Mouse (Mus musculus) heart, embryonic 15.5 days (tissue): ENCODE results near the gene F12. TPM values are rescaled to one million over a fixed set of nuclear protein-coding genes. Genes with fewer than 3 reads are reported as not detected.
A peak's percentile ranks its signal among the peaks of the same experiment; 100 is the strongest.

Source experiments
- ATAC-seq: fragments of 200-750 bp; cut with Nextera tagmentation; replicated peaks from 2 replicates; pipeline ENCODE4 v1.8.0; 2017; ENCODE audit warnings: low read depth, moderate TSS enrichment; ENCODE audit not compliant: insufficient number of reproducible peaks, insufficient read depth, low FRiP score
- H3K27ac ChIP-seq: fragments of 300-500 bp; sonication (generic); 2 replicates; pipeline ENCODE4 v1.5.1; 2015; ENCODE audit warnings: mild to moderate bottlenecking, inconsistent platforms
- H3K27me3 ChIP-seq: fragments of 300-500 bp; sonication (generic); 2 replicates; pipeline ENCODE4 v1.6.1; 2015; ENCODE audit warnings: inconsistent platforms
- H3K36me3 ChIP-seq: fragments of 300-500 bp; sonication (generic); 2 replicates; pipeline ENCODE4 v1.6.1; 2015; ENCODE audit warnings: mild to moderate bottlenecking, inconsistent platforms
- H3K4me1 ChIP-seq: fragments of 300-500 bp; sonication (generic); replicated peaks from 2 replicates; pipeline ENCODE4 v1.6.1; 2015; ENCODE audit warnings: inconsistent platforms
- H3K4me2 ChIP-seq: fragments of 300-500 bp; sonication (generic); 2 replicates; pipeline ENCODE4 v1.6.1; 2015; ENCODE audit warnings: inconsistent platforms, mild to moderate bottlenecking, moderate library complexity
- H3K4me3 ChIP-seq: fragments of 300-500 bp; sonication (generic); 2 replicates; pipeline ENCODE4 v1.5.1; 2015; ENCODE audit warnings: mild to moderate bottlenecking, inconsistent platforms
- H3K9ac ChIP-seq: fragments of 300-500 bp; sonication (generic); 2 replicates; pipeline ENCODE4 v1.6.1; 2015; ENCODE audit warnings: mild to moderate bottlenecking, inconsistent platforms
- H3K9me3 ChIP-seq: fragments of 300-500 bp; sonication (generic); replicated peaks from 2 replicates; pipeline ENCODE4 v1.6.1; 2016; ENCODE audit warnings: inconsistent platforms
- WGBS: fragments of 180-500 bp; shearing (Covaris S2); methylation state at CpG from one replicate; pipeline ENCODE4 v1.1.7; 2015; ENCODE audit warnings: mixed read lengths; 5-methylcytosine and 5-hydroxymethylcytosine counted together
- polyA plus RNA-seq: library from polyadenylated mRNA; unstranded; fragments of >200 nt; fragmentation: Nextera tagmentation; extraction: Ambion mirVana; gene quantifications from 2 replicates; pipeline ENCODE4 v1.2.1, GENCODE M21; 2015

Gene F12
- polyA plus RNA-seq, 1 experiment from 2014 or later: 0.10 TPM

DNA sequence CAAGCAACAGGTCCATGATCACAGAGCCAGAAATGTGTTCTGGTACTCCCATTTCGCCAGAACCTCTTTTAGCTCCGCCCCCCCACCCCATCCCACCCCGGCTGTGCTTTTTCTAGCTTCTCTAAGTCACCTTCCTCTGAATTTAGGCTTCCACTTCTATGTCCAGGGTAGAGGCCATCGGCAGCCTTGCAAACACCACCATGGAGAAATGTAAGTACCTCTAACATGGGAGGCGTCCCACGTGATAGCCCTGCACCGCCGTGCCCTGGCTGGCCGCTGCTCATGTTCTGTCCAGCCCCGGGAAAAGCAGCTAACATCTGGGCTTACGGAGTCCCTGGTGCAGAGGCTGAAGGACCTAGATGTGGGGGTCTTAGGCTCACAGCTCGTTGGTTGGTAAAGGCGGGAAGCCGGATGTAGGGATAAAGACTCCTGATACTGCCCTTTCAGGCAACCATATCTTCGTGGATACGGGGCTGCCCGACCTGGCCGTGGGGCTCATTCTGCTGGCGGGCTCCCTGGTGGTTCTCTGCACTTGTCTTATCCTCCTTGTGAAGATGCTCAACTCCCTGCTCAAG, 18.0 kb downstream of the F12 start:
- no peak overlapping the region for H3K27ac ChIP-seq
- no peak for ATAC-seq
- 79% methylated on average over 19 of the region's 19 CpGs for WGBS
- H3K9ac ChIP-seq: no peak overlapping the region
- H3K4me2 ChIP-seq: no peak overlapping the region
- no peak overlapping the region for H3K4me3 ChIP-seq
- H3K4me1 ChIP-seq: peaks cover 7% of the 10 kb centered on the region; the same call in 1 of the 2 replicates
- peaks cover 82% of the 10 kb centered on the region for H3K27me3 ChIP-seq
- H3K9me3 ChIP-seq: no peaks in the 10 kb centered on the region
- no peaks in the 10 kb centered on the region for H3K36me3 ChIP-seq

DNA sequence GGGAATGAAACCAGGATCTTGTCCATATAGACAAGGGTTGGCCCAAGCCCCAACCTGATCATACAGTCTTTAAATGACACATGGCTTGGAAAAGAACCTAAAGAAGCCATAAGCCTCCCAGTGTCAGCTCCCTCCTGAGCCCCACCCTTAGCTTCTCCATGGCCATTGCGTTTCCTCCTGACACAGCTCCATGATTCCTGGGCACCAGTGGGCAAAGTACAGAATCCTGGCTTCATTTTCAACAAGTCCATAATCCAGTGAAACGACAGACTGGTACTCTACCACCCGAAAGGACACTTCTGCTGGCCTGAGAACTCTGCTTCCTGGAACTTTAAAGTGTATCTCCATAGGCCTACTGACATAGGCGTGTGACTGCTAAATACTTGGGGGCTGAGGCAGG, 19.3 kb downstream of the F12 start:
- 71% methylated on average over 4 of the region's 4 CpGs for WGBS
- H3K4me2 ChIP-seq: no peak overlapping the region
- H3K27me3 ChIP-seq: peaks cover 81% of the 10 kb centered on the region
- H3K4me1 ChIP-seq: peaks cover 7% of the 10 kb centered on the region; the same call in 1 of the 2 replicates
- H3K9me3 ChIP-seq: no peaks in the 10 kb centered on the region
- H3K27ac ChIP-seq: no peak overlapping the region
- H3K4me3 ChIP-seq: no peak overlapping the region
- ATAC-seq: no peak
- H3K9ac ChIP-seq: no peak overlapping the region
- H3K36me3 ChIP-seq: no peaks in the 10 kb centered on the region

DNA sequence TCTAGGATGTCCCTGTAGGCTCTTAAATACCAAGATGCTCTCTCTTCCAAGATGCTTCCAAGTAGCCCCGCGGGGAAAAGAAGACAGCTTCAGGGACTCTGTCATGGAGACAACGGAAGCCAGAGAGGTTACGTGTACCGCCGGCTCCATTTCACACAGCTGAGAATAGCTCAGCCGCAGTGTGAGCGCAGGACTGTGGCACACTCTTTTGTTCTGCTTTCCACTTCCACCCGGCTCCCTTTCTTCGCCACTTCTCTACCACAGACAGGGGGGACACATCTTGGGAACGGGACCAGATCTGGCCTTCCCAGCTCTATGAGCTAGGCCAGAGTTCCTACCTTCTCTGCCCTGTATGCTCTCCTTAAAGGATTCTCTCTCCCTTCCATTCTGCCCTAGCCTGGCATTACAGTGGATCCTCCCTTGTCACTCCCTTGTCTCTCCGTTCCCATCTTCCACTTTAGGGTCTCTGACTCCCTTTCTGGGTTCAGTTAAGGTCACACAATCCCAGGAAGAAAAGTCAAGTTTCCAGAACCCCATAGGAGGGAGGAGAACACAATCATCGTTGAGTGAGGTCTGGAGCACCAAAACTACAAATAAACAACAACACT, 20.7 kb downstream of the F12 start:
- peak overlapping the region; percentile 32; the same call in 1 of the 2 replicates for H3K4me2 ChIP-seq
- H3K9me3 ChIP-seq: no peaks in the 10 kb centered on the region
- ATAC-seq: no peak
- peaks cover 85% of the 10 kb centered on the region for H3K27me3 ChIP-seq
- H3K36me3 ChIP-seq: no peaks in the 10 kb centered on the region
- H3K4me1 ChIP-seq: peaks cover 7% of the 10 kb centered on the region; the same call in 1 of the 2 replicates
- WGBS: 56% methylated on average over 13 of the region's 13 CpGs
- H3K9ac ChIP-seq: no peak overlapping the region
- H3K27ac ChIP-seq: no peak overlapping the region
- H3K4me3 ChIP-seq: no peak overlapping the region

- Histone ChIP-seq H3K4me1 (peaks cover 7% of the 10 kb centered on the region; the same call in 1 of the 2 replicates), H3K27me3 (peaks cover 90% of the 10 kb centered on the region), H3K9me3 (no peaks in the 10 kb centered on the region), H3K9ac (no peak overlapping the region), H3K27ac (no peak overlapping the region), H3K36me3 (no peaks in the 10 kb centered on the region), H3K4me3 (no peak overlapping the region), H3K4me2 (peak overlapping the region; percentile 32; the same call in 1 of the 2 replicates)
- ATAC-seq: peak; percentile 67
- WGBS: 12% methylated on average over 11 of the region's 11 CpGs
Measured at GRCm38 (mm10) chr13:55404853-55405782, 21.5 kb downstream of the F12 start.

- WGBS: 62% methylated on average over 15 of the region's 15 CpGs
- no peak overlapping the region for H3K9ac ChIP-seq
- peaks cover 7% of the 10 kb centered on the region; the same call in 1 of the 2 replicates for H3K4me1 ChIP-seq
- no peaks in the 10 kb centered on the region for H3K36me3 ChIP-seq
- ATAC-seq: no peak
- H3K27ac ChIP-seq: no peak overlapping the region
- H3K4me2 ChIP-seq: no peak overlapping the region
- H3K27me3 ChIP-seq: peaks cover 90% of the 10 kb centered on the region
- H3K4me3 ChIP-seq: no peak overlapping the region
- no peaks in the 10 kb centered on the region for H3K9me3 ChIP-seq
Measured at GRCm38 (mm10) chr13:55403935-55404852, 22.4 kb downstream of the F12 start.

DNA sequence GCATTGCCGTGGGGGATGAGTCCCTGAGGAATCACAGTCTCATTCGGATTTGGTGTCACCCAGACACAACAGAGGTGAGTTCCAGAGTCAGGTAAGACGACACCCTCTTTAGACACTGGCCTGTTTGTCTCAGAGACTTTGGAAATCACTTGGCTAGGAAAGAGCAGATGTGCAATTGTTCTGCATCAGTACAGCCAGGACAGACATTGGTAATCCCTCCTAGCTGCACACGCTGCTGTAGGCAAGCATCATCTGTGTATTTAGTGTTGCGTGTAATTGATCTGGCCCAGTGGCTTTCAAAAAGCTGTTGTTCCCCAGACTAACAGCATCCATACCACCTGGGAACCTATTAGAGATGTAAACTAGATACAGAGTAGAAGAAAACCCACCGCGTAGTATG, 23.3 kb downstream of the F12 start:
- Histone ChIP-seq H3K4me1 (peaks cover 7% of the 10 kb centered on the region; the same call in 1 of the 2 replicates), H3K27me3 (peaks cover 89% of the 10 kb centered on the region)

DNA sequence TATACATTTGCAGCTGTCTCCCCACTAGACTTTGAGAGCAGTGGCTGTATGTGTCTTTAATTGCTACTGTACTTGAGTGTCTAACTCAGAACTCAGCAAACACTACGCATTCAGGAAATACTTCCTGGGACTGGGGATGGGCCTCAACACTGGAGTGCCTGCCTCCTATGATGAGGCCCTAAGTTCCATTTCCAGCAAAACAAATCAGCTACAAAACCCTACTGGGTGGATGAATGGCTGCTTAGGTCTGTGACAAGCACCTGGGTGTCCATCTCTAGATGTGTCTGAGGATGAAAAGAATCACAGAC, 26.6 kb downstream of the F12 start:
- Histone ChIP-seq H3K4me2 (no peak overlapping the region), H3K4me3 (no peak overlapping the region), H3K9me3 (no peaks in the 10 kb centered on the region), H3K27ac (no peak overlapping the region), H3K36me3 (no peaks in the 10 kb centered on the region), H3K4me1 (no peaks in the 10 kb centered on the region), H3K27me3 (peaks cover 63% of the 10 kb centered on the region), H3K9ac (no peak overlapping the region)
- 71% methylated on average over 1 of the region's 1 CpGs for WGBS
- no peak for ATAC-seq

More for the DNA sequence above, 23.3 kb downstream of the F12 start:
- no peak overlapping the region for H3K9ac ChIP-seq
- no peak overlapping the region for H3K27ac ChIP-seq
- H3K36me3 ChIP-seq: no peaks in the 10 kb centered on the region
- ATAC-seq: no peak
- H3K9me3 ChIP-seq: no peaks in the 10 kb centered on the region
- H3K4me2 ChIP-seq: no peak overlapping the region
- 75% methylated on average over 7 of the region's 7 CpGs for WGBS
- H3K4me3 ChIP-seq: no peak overlapping the region

- Histone ChIP-seq H3K27ac (no peak overlapping the region), H3K4me1 (no peaks in the 10 kb centered on the region), H3K9me3 (no peaks in the 10 kb centered on the region), H3K9ac (no peak overlapping the region), H3K27me3 (peaks cover 63% of the 10 kb centered on the region), H3K4me3 (no peak overlapping the region), H3K36me3 (no peaks in the 10 kb centered on the region), H3K4me2 (no peak overlapping the region)
- 55% methylated on average over 5 of the region's 5 CpGs for WGBS
- ATAC-seq: no peak
Measured at GRCm38 (mm10) chr13:55399300-55400038, 27.1 kb downstream of the F12 start.

DNA sequence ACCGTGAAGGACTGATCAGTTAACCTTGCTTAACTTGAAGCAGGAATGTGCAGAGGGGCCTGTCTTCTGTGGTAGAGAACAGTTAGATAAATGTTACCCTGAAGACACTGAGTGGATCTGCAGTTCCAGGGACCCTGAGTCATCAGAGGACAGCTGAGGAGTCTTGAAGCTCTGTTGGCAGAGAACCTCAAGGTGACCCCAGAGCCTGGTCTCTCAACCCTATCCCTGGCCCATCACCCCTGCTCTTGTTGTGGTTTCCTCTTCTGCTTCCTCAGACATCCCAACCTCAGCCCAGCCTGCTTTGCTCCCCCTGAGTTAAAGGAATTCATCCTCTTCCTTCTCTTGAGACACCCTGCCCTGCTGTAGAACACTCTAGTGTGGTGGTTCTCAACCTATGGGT, 28.5 kb downstream of the F12 start, which contains the start of gene Slc34a1:
Gene Slc34a1, plus strand, starts transcription at position 100 of the 400 bp plus-strand sequence.
- Histone ChIP-seq H3K9me3 (no peaks in the 10 kb centered on the region), H3K4me1 (no peaks in the 10 kb centered on the region), H3K4me2 (no peak within 1 kb of the TSS), H3K27ac (no peak within 1 kb of the TSS), H3K4me3 (no peak within 1 kb of the TSS), H3K36me3 (no peaks in the 10 kb centered on the region), H3K27me3 (peaks cover 49% of the 10 kb centered on the region), H3K9ac (no peak within 1 kb of the TSS)
- no peak for ATAC-seq
- WGBS: 66% methylated on average over 1 of the region's 1 CpGs

DNA sequence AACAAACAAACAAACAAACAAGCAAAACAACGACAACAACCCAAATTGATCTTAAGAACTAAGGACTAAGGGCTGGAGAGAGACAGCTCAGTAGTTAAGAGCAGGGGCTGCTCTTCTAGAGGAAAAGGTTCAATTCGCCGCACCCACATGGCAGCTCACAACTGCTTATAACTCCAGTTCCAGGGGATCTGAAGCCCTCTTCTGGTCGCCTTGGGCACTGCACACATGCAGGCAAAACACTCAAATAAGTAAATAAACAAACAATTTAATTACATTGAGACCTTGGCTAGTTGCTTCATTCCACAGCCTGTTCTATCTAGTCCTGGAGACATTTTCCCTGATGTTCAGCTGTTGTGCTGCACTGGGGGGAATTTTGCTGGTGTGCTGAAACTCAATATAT, 33.7 kb downstream of the F12 start:
- no peak for ATAC-seq
- H3K4me3 ChIP-seq: no peak overlapping the region
- no peak overlapping the region for H3K9ac ChIP-seq
- H3K4me2 ChIP-seq: no peak overlapping the region
- H3K27ac ChIP-seq: no peak overlapping the region
- 68% methylated on average over 4 of the region's 4 CpGs for WGBS
- H3K27me3 ChIP-seq: peaks cover 7% of the 10 kb centered on the region; the same call in 1 of the 2 replicates
- no peaks in the 10 kb centered on the region for H3K4me1 ChIP-seq
- H3K9me3 ChIP-seq: no peaks in the 10 kb centered on the region
- H3K36me3 ChIP-seq: no peaks in the 10 kb centered on the region
